Mouse (Mus musculus): ENCODE measurements at regions not wholly inside any gene's neighbourhood (a gene's known extent, or its start where the extent isn't known, plus 50 kb on each side); places are given as distances from the start of the nearest gene placed in this dataset.
"Not testable (repeated sequence)": the region's sequence is repeated elsewhere in the genome, so short reads cannot be mapped to it uniquely, and the experiment has no call there.

DNA sequence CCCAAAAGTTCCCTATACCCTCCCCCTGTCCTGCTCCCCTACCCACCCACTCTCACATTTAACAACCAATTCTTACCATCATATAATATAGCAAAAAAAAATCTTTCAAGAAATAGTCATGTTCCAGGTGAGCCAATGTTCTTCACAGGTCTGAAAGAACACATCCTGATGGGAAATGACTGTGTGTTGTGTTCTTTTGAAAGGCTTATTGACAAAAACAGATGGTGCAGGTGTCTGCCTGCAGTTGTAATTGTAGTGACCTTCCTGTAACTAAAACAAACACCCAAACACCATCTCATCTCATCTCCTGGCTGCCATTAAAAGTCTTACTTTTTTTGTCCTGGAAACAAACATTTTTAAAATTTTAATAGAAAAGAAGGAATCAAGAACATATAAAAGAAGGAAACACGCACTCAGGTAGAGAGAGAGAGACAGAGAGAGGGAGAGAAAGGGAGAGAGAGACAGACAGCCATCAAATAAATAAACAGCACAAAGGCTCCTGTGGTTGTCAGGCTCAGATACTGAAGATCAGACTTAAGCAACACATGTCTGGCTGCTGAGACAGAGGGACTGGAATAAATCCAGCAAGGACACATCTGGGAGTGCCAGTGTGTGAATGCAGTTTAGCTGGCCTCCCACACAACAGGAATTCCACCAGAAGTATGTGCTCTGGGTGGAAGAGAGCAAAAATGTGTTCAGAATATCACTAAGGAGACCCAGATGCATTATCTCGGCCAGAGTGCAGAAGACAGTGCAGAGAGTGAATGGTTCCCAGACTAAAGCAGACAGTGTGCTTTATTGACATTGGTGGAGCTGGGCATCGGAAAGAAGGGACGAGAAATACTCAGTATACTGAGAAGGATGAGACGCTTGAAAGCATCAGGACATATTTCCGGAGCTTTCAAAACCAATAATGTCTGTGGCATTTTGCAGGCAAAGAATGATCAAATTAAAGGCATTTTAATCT is 513.5 kb upstream of the Klf6 start:
- no peak for TF ChIP-seq CTCF (IDR thresholded peaks at IDR 0.05; ENCODE audit: borderline replicate concordance, insufficient read depth, low read length)
- no peak for TF ChIP-seq POLR2A (IDR thresholded peaks at IDR 0.05; ENCODE audit: low read depth, low read length)
- Histone ChIP-seq H3K4me1 (ENCODE audit: control insufficient read depth, insufficient read depth, low read length) (peaks cover 2% of the 10 kb centered on the region), H3K27ac (ENCODE audit: insufficient read depth, low read length) (peak overlapping the region; percentile 90), H3K4me3 (ENCODE audit: insufficient read depth, low read length) (no peak overlapping the region)

DNA sequence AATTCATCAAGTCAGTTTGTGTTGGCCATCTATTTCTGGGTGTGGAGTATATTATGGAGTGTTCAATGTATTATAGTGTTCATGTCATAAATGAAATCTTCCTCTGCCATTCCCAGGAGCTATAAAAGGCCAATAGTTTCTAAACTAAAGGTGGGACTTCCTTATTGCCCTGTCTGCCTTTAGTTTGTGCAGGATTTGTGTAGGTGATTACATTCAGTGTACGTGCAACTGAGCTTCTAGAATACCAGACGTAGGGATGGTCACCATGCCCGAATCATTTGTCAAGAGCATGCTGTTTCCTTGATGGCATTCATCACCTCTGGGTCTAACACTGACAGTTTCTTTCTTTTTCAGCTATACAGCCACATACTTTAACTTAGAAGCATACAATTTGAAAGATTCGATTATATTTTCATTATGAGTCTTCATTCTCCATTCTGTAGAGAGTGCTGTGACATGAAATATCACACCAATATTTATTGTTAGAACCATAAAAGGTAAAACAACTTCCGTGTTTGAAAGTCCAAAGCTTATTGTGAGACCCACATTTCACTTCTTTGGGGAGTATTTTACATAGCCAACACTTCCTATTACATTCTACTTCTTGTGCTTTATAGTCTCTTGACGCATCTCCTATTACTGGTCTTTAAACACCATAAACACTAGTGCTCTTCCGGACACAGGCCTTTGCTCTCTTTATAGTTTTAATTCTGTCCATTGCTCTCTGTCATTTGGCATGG is 494.1 kb upstream of the Klf6 start:
- TF ChIP-seq CTCF (IDR thresholded peaks at IDR 0.05; ENCODE audit: borderline replicate concordance, insufficient read depth, low read length) (no peak), POLR2A (IDR thresholded peaks at IDR 0.05; ENCODE audit: low read depth, low read length) (no peak)
- no peak overlapping the region for H3K4me3 ChIP-seq (ENCODE audit: insufficient read depth, low read length)
- H3K27ac ChIP-seq (ENCODE audit: insufficient read depth, low read length), result no peak overlapping the region
- no peaks in the 10 kb centered on the region for H3K4me1 ChIP-seq (ENCODE audit: control insufficient read depth, insufficient read depth, low read length)

DNA sequence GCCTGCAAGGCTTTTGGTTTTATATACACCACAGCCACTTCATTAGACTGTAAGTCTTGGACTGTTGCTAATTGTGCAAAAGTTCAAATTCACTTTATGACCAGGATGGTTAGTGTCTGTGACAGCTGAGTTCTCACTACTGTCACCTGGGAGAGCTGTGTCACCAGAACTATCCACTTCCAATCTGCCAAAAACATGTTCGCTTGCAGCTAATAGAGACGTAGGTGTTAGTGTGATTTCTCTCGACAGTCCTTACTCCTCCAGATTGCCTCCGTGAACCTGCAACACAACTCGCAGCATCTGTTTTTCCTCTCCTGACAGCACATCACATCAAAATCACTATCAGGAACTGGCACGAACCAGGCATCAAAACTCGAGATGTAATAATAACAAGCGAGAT is 491.3 kb upstream of the Klf6 start:
- H3K4me1 ChIP-seq (ENCODE audit: control insufficient read depth, insufficient read depth, low read length), result no peaks in the 10 kb centered on the region
- TF ChIP-seq CTCF (IDR thresholded peaks at IDR 0.05; ENCODE audit: borderline replicate concordance, insufficient read depth, low read length) (no peak), POLR2A (IDR thresholded peaks at IDR 0.05; ENCODE audit: low read depth, low read length) (no peak)
- H3K27ac ChIP-seq (ENCODE audit: insufficient read depth, low read length), result no peak overlapping the region
- H3K4me3 ChIP-seq (ENCODE audit: insufficient read depth, low read length), result no peak overlapping the region

DNA sequence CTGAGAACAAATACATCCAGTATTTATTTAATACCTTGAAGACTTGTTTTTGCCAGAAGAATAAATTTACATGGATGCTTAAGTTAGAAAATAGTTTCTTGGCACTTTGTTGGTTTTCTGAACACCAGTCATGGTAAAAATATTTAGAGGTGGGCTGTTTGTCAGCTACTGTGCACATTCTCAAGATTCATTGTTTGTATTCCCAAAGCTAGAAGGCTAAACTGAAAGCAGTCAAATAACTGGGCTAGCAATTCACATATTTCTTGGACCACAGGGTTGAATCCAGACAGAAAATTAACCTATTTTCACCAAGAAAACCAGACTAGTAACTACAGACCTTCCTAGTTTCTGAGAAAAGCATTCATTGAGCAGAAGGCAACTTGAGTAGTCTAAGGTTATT is 488.1 kb upstream of the Klf6 start:
- Histone ChIP-seq H3K4me3 (ENCODE audit: insufficient read depth, low read length) (no peak overlapping the region), H3K4me1 (ENCODE audit: control insufficient read depth, insufficient read depth, low read length) (no peaks in the 10 kb centered on the region), H3K27ac (ENCODE audit: insufficient read depth, low read length) (no peak overlapping the region)
- no peak for TF ChIP-seq POLR2A (IDR thresholded peaks at IDR 0.05; ENCODE audit: low read depth, low read length)
- TF ChIP-seq CTCF (IDR thresholded peaks at IDR 0.05; ENCODE audit: borderline replicate concordance, insufficient read depth, low read length), result no peak

DNA sequence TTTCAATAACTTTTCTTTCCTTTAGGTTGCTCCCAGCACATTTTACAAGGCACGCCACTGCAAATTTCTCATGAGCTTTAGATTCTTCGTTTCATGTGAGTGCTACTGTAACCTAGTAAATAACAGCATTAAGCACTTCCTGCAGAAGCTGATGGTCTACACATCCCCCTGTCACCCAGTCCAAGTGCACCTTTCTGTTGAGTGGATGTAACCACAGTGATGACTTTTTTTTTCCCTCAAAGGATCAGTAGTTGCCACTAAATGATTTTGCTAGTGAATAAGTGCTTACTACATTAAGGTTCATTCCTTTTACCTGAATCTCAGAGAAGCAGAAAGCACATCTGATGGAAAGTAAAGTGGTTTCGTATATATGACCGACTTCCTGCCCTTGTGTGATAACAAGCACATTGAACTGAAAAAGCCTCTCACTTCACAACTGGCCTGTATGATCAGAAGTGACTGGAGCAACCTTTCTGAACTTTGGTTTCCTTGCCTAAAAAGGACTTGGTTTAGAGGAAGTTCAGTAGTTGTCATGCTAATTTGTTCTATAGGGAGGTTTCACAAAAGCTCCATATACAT is 453.0 kb upstream of the Klf6 start:
- H3K4me3 ChIP-seq (ENCODE audit: insufficient read depth, low read length), result no peak overlapping the region
- no peak overlapping the region for H3K27ac ChIP-seq (ENCODE audit: insufficient read depth, low read length)
- TF ChIP-seq POLR2A (IDR thresholded peaks at IDR 0.05; ENCODE audit: low read depth, low read length) (no peak), CTCF (IDR thresholded peaks at IDR 0.05; ENCODE audit: borderline replicate concordance, insufficient read depth, low read length) (no peak)
- H3K4me1 ChIP-seq (ENCODE audit: control insufficient read depth, insufficient read depth, low read length), result peaks cover 4% of the 10 kb centered on the region

DNA sequence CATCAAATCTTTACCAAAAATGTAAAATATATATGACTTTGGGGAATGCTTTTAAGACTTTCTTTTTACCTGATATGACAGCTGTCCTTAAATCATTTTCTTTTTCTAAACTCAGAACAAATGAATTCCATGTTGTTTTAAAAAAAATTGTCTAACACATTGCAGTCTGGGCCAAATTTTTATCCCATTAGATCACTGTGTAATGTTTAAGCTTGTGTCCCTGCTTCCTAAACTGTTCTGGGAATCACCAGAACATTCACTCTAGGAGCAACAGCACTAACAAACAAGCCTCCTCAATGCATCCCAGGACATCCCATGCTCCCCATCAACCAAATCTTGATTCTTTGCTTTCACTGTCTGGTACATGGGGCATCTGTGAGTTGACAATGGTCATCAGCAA is 449.2 kb upstream of the Klf6 start:
- H3K4me1 ChIP-seq (ENCODE audit: control insufficient read depth, insufficient read depth, low read length), result peaks cover 4% of the 10 kb centered on the region
- H3K27ac ChIP-seq (ENCODE audit: insufficient read depth, low read length), result peak overlapping the region; percentile 100
- H3K4me3 ChIP-seq (ENCODE audit: insufficient read depth, low read length), result no peak overlapping the region
- TF ChIP-seq POLR2A (IDR thresholded peaks at IDR 0.05; ENCODE audit: low read depth, low read length) (no peak), CTCF (IDR thresholded peaks at IDR 0.05; ENCODE audit: borderline replicate concordance, insufficient read depth, low read length) (no peak)

DNA sequence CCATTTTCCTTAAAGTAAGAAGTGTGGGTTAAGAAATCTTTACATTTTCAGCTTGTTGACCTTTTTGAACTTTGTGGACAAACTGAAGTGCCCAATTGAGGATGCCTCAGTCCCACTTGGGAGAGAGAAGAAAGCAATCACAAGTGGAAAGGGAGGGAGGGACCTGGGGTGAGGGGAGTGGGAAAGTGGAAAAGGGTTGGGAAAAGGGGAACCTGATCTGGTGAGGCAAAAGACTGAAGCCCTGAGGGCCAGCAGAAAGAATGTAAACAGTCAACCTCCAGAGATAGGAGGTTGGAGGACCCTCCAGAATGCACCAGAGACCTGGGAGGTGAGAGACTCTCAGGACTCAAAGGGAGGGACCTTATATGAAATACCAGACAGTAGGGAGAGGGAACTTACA is 448.3 kb upstream of the Klf6 start:
- H3K4me1 ChIP-seq (ENCODE audit: control insufficient read depth, insufficient read depth, low read length); H3K4me3 ChIP-seq (ENCODE audit: insufficient read depth, low read length): not testable (repeated sequence)
- H3K27ac ChIP-seq (ENCODE audit: insufficient read depth, low read length), result peak overlapping the region; percentile 100; the same call in 1 of the 2 replicates

DNA sequence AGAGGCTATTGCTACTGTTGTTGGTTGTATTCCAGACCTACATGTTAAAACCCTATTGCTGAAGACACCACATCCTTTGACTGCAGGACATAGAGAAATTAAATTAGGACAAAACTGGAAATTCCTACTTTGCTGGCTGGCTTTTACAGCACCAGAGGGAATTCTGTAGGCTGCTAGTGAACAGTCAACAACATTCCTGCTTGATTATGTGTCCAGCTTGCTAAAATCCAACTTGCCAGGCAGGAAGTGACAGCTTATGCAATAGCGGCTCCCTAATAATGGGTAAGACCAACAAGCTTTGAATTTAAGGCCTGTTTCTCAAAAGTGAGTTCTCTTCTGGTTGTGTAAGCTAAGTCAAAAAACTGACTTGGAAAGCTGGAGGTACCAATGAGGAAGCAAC is 437.2 kb upstream of the Klf6 start:
- peak overlapping the region; percentile 83 for H3K27ac ChIP-seq (ENCODE audit: insufficient read depth, low read length)
- TF ChIP-seq CTCF (IDR thresholded peaks at IDR 0.05; ENCODE audit: borderline replicate concordance, insufficient read depth, low read length) (no peak), POLR2A (IDR thresholded peaks at IDR 0.05; ENCODE audit: low read depth, low read length) (no peak)

DNA sequence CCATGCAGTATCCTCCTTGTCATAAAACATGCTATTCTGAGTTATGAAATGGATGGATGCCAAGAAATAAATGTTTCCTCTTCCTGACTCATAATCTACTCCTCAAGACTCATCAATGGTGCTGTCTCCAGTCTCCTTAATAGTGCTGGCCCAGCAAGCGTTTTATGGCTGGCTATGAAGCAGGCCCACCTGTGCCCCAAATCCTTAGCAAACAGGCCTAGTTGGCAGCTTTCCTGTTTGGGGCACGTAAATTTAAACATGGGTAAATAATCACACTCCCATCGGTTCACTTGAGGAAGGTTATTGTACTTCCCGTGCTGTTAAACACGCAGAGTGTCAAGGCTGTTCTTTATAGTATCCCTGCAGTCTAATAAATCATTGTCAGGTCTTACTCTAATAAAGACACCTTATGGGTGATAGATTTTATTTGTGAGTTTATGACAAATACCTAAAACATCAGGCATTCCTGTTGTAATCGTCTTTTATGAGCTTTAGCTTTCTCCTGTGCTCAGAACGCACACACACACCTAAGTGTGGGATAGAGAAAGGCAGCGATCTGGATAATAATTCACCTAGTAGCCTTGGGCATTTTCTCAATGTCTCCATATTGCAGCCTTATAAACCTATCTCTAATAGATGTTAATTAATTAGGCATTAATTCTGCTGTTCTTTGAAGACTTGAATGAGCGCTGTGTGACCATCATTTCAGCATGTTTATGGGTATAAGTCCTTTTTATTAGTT is 435.6 kb upstream of the Klf6 start:
- TF ChIP-seq POLR2A (IDR thresholded peaks at IDR 0.05; ENCODE audit: low read depth, low read length), result no peak
- no peak overlapping the region for H3K27ac ChIP-seq (ENCODE audit: insufficient read depth, low read length)
- 0 out of 2 replicates have a peak, but pooled peaks cover 2% of the 10 kb centered on the region for H3K4me1 ChIP-seq (ENCODE audit: control insufficient read depth, insufficient read depth, low read length)
- no peak overlapping the region for H3K4me3 ChIP-seq (ENCODE audit: insufficient read depth, low read length)

More for the DNA sequence above, 437.2 kb upstream of the Klf6 start:
- Histone ChIP-seq H3K4me3 (ENCODE audit: insufficient read depth, low read length) (no peak overlapping the region), H3K4me1 (ENCODE audit: control insufficient read depth, insufficient read depth, low read length) (0 out of 2 replicates have a peak, but pooled peaks cover 2% of the 10 kb centered on the region)
